Mouse (Mus musculus) hematopoietic stem cell, adult 5-6 weeks (primary cell): ENCODE results near the gene Arid1b. TPM values are rescaled to one million over a fixed set of nuclear protein-coding genes. Genes with fewer than 3 reads are reported as not detected.
A peak's percentile ranks its signal among the peaks of the same experiment; 100 is the strongest.

ENCODE experiments used
- ATAC-seq, 2 experiments: fragments of 125-278 bp in 1 of 2; replicated peaks in 1 of 2; 2 replicates each; pipeline ENCODE4 v1.8.0; 2016 to 2017; ENCODE audit warnings: inconsistent platforms in 2 of 2, mild to moderate bottlenecking in 2 of 2, moderate number of reproducible peaks in 2 of 2, low read depth in 1 of 2, moderate TSS enrichment in 1 of 2; ENCODE audit not compliant: low FRiP score in 2 of 2, poor library complexity in 2 of 2, severe bottlenecking in 2 of 2, insufficient read depth in 1 of 2, low TSS enrichment in 1 of 2
- total RNA-seq: library from RNA; stranded (forward); fragments of 172-1452, 232-1000 nt; gene quantifications from 2 replicates; pipeline ENCODE4 v1.2.3, GENCODE M21; 2017

Arid1b gene
- total RNA-seq, 1 experiment from 2014 or later = 41.0 TPM

DNA sequence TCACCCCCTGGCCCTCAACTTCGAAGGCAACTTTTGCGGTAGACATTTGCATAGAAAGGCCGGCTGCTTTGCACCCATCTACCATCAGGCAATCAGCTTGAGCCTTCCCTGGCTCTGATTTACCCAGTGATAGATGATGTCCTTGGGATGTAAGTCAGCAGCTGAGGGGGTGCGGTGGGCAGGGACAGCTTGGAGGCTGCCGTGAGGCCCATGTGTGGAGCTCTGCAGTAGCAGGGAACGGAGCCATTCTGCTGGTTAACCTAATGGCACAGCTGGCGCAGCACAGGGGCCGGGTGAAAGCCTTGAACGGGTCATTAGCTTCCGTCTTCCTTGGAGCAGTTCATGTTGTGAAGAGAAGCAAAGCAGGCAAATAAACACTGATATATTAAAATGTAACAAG, 275.2 kb downstream of the Arid1b start:
- no peak for ATAC-seq

DNA sequence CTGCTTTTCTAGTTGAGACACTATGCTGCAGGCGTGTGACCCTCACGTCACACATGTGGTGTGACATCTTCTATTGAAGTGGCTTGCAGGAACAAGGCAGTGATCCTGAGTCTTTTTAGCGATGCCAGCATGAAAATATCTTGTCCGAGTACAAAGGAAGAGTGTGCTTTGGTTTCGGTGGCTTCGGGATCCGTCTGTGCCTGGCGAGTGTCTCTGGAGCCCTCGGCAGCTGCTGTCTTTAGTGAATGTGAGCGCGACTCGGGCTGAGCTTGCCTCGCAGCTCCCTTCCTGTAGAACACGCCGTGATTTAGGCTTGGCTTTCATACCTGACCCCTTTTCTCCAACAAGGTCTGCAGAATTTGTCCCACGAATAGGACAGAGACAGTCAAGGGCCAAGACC, 275.6 kb downstream of the Arid1b start:
- no peak for ATAC-seq

DNA sequence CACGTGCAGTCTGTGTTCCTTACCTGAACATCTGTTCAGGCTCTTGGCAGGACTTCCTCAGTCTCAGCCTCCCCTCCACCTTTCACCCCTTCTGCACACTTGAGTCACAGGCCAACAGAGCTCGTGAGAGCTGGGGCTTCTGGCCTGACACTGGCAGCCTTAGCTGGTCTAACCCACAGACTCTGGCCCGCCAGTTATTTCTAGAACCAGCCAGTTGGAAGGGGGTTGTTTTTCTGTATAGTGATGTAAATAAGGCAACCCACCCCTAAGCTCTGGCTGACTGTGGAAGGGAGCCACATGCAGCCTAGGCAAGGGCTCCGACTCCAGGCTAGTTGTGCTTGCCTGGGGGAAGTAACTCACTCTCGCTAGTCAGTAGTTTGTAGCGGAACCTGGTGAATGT, 276.7 kb downstream of the Arid1b start:
- peak in 1 of 2 experiments; percentile 29; a peak in 1 of 4 replicates for ATAC-seq

DNA sequence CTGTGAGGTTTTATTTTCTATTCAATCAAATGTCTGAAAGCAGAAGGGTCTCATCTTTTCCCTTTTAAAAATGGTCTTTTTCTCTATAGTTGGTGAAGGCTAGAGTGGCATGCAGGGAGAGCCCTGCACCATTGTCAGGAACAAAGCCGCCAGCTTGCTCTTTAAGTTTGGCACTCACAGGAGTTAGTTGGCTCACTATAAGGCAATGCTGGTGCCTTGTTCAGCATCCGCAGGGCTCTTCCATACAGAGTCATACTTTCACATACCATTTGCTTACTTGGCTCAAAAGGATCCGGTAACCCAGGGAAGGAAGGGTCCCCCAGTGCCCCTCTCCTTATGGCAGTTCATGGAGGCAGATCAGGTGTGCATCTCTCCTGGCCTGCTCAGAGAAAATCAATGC, 279.0 kb downstream of the Arid1b start:
- ATAC-seq = no peak

DNA sequence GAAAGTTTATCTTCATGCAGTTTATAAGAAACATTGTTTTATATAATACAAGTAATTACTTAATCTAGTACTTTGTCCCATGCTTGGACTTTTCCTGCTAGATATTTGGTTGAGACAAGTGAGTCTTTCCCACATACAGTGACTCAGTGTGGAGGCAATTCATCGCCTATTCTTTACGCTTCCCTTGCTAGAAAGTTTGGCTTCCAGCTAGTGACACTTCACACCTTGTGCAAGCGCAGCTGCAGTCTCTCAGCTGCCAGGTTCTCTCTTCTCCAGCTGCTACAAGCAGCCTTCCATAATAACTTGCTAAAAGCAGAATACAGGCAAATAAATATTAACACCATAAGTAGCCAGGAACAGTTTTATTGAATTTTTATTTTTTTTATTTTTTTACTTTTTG, 279.6 kb downstream of the Arid1b start:
- ATAC-seq = no peak

DNA sequence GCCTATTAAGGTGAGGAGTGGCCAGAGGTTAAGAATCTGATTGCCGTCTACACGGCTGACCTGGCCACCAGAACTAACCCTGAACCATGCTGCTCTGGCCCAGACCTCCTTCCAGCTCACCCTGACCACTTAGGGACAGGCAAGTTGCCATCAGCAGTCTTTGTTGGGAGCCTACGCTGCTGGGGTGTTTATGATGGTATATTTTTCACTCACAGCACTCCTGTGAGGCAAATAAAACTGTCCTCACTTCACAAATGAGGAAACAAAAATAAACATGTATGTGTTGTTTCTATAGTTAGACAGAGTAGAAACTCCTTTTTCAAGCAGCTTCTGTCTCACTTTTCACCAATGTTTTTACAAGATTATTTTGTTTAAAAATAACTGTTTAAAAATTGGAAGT, 280.3 kb downstream of the Arid1b start:
- no peak for ATAC-seq

DNA sequence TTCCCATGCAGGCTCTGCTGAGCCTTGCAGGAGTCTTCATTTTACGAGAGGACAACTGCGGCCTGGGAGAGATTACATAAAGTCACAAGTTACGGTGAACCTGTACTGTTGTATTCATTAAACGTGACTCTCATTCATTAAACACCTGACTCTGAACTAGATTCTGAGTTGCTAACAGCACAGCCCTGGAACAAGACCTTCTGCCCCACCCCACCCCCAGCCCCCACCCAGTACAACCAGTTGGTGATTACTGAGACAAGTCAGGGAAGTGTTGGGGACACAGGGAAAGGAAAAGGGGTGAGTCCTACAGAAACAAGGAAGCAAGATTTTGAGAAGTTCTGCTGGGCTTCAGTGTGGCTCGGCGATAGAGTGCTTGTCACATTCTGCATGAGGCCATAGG, 281.6 kb downstream of the Arid1b start:
- ATAC-seq = no peak

DNA sequence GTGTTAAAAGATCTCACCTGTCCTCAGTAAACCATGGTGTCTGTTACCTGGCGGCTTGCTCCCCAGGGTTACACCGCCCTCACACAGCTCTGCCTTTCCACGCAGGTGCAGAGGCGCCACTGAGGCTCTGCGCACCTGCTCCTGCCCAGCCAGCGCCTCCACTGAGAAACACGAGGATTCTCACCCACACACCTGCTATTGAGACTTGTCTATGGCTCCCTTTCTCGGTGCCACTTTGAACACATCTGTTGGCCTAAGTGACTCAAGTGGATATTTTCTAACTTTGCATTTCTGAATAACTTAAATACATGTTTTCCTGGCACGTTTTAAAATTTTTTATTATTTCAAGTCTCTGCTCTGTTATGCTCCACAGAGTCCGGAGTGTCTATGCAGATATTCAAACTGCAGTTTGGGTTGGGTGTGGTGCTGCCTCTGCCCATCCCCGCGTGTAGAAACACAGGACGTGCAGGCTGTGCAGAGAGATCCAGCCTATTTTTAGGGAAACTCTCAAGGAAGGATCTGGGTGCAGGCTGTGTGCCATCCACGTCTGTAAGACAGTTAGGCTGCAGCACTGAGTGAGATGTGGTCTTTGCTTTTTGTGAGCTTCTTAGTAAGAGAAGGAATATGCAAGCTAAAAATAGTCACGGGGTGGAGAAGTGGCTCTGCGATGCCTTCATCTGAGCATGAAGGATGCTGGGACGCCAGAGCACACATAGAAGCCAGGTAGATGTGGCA, 283.2 kb downstream of the Arid1b start:
- no peak for ATAC-seq

DNA sequence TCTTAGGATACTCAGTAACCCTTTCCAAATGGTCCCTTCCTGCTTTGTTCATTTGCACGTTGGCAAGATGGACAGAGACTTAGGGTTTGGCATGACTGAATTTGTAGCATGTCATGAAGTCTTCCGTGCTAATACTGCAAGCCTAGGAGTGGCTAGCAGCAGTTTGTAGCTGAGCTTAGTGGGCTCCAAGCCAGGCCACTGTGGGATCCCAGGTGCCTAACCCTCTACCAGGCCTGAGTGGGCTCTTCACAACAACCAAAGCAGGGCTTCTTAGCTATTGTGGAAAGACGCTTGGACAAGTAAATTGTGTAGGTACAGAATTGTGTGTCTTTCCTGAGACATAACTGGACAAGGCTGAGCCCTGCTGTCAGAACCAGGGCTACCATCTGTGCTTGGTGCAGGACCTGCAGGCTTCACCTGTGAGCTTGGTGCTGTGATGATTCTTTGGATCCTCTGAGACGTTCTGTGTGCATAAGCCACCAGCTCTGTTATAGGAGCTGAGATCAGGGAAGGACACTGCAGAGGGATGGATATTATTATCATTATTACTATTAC, 286.4 kb downstream of the Arid1b start:
- ATAC-seq = no peak

DNA sequence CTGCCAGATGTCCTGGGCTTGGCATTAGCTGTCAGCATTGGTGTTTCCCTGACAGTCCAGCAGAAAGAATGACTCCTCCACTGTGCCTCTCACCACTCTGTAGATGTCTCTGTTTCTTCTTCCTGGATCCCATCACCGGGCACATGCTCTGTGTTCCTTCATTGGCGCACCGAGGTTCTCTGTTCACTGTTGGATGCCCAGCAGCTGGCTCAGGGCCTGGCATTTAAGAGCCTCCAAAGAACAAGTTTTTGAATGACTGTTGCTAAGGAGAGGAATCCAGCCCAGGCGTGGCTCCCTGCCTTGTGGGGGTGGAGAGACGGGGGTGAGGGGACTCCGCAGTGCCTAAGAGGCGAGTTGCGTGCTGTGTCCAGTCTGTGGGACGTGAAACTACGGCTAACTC, 290.7 kb downstream of the Arid1b start:
- ATAC-seq = no peak

DNA sequence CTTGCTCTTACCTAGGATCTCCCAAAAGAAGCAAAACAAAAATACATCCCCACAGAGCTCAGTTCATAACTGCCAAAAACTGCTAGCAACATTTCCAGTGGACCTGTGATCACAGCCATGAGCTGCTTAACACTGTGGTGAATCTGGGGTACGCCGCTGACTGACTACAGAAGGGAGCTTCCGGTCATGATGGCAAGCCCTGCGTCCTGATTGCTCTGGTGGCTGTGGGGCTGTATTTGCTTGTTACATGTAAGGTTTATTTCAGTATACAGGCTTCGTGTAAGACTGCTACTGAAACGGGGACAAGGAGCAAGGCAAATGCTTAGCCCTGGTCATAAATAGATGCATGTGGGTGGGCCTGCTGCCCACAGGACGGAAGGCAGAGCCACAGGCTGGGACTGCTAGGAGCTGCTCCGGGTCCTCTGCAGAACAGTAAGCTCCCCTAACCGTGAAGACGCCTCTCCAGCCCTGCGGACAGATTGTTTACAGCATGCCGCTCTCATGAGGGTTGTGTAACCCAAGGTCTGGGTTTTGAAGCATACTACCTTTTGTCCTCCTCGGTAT, 291.8 kb downstream of the Arid1b start:
- ATAC-seq = peak; percentile 46 to 48

DNA sequence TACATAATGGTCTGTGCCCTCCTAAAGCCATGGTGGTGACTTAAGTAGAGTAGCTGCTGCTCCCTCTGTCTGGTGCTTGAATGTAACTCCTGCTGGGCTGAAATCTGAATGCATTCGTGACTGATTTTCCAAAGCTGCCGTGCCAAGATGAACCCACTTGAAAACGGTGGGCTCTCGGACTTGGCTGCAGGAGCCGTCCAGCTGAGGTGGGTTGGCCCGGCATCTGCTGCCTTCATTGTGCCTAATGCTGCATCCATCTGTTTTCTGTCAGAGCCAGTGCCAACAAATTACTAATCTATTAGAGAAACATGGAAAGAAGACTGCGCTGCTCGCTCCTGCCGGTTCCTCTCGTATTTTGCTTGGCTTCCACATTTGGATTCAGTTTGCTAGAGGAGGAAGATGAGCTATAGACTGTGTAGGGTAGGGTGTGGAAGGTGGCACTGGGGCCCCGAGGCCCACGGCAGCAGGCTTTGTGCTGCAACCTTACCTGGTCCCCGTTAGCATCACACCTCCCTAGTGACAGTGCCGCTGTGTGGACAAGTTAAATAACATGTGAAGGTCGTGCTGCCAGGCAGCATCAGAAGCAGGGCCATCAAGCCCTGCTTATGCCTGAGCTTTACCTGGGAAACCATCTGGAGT, 292.6 kb downstream of the Arid1b start:
- no peak for ATAC-seq

DNA sequence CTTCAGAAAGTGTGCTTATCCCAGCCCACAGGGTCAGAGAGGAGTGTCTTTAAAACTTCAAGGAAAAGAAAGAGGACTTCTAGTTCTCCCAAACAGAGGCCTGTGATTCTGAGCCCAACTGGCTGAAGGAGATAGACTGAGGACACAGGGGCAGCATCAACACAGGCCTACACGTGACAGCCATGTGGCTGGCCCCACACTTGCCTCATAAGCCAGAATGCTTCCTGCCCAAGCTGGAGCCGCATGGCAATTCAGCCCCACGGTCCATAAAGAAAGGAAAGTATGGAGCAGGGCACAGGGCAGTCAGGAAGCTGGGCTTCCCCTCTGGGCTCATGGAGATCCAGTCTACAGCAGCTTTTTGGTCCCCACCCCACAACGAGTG, 293.1 kb downstream of the Arid1b start:
- no peak for ATAC-seq

DNA sequence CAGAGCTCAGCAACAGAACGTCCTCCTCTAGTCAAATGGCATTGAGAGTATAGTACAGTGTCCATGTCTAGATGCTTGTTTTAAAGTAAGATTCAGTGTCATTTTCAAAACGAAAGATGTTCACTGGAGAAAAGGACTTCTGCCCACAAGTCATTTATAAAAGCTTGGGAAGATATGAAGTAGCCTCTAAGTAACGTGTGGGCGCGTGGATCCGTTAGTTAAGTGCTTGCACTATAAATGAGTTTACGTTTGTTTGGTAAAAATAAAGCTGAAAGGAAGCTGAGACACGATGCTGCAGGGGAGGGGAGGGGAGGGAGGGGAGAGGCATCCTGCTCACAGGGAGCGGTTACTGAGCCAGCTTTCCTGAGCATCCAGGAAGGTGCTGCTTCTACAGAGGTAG, 293.5 kb downstream of the Arid1b start:
- no peak for ATAC-seq

DNA sequence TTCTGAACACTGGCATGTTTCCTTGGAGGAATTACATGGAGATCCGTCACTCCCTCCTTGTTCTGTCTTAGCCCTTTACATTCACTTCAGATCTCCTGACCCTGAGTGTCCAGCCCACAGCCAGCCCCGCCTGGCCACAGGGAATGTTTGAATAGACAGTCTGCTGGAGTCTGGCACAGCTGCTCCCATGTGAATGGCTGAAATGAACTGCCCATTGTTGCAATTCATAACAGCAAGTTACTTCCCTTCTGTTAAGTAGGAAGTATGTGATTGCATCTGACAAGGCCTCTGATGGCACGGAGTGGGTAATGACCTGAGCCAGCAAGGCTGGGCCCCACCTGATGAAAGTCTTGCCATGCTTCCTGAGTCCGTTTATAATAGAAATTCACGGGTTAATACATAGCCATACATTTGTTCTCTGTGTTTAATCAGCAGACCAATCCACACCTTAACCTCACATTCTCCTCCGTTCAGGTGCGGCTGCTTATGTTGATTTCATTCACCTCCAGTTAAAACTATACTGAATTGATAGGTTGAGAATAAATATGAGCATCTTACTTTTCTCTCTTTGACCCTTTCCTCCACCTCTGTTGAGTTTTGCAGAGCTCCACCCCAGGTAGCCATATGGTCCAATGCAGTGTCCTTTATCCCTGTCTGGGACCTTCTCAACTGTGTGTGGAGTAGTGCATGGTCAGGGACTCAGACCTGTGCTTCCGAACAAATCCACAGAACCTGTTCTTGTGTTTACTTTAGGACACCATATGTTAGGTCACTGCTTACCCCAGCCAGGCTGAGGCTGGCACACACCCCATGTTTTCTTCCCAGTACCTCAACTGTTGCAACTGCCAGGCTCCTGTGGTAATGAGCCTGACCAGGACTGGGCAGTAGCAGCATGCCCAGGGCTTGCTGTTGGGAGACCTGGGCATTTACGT, 299.8 kb downstream of the Arid1b start:
- peak in 1 of 2 experiments; percentile 52; a peak in 2 of 4 replicates for ATAC-seq

DNA sequence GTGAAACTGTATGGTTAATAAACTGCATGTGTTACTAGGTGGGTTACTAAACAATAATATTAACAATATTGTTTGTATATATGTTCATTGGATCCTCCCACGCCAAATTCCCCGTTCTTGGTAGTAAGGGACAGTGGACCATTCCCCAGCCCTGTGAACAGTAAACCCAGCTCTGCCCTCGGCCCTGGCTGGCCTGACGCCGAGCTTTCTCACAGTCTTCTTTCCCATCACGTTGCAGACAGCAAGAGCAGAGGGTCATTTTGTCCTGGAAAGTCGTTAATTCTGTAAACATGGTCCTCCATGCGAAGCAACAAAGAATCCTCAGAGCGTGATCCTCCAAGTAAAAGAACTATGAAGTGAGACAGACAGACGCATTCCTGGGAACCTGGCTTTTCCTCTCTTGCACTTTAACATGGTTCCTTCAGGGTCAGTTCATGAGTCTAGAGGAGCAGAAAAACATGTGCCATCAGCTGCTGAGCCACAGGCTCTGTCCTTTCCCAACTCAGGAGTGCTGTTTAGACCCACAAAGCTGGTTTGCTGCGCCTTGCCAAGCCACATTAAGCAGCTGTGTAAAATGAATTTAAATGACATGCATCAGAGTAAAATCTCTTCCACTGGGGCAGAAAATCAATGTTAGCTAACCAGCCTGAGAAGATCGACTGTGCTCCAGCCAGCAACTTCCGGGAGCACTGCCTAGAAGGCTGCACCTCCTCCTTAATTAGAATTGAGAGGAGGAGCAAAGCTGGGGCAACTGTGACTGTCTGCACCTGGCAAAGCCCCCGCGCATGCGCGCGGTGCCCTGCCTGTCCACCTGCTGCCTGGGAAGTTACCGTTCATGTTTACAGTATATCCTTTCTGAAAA, 301.2 kb downstream of the Arid1b start:
- peak; percentile 74 to 77 for ATAC-seq

DNA sequence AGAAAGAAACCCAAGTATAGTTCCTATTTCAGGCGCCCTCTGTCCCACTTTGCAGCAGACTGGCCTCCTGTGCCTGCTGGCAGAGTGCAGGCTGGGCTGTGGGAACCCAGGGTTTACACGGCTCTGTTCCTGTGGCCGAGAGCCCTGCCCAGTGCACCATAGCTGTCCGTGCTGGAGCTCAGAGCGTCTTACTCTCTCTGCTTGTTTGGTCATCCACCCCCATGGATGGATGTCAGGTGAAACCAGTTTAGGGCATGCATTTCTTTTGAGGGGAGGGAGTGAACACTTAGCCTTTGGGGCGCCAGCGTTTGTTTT, 301.8 kb downstream of the Arid1b start:
- no peak for ATAC-seq
